Mouse (Mus musculus): ENCODE data around the gene Mpzl1. TPM values are rescaled to one million over a fixed set of nuclear protein-coding genes. Genes with fewer than 3 reads are reported as not detected.
A peak's percentile ranks its signal among the peaks of the same experiment; 100 is the strongest.

Gene Mpzl1
- polyA plus RNA-seq, 1 experiment from 2014 or later, result 157 TPM

DNA sequence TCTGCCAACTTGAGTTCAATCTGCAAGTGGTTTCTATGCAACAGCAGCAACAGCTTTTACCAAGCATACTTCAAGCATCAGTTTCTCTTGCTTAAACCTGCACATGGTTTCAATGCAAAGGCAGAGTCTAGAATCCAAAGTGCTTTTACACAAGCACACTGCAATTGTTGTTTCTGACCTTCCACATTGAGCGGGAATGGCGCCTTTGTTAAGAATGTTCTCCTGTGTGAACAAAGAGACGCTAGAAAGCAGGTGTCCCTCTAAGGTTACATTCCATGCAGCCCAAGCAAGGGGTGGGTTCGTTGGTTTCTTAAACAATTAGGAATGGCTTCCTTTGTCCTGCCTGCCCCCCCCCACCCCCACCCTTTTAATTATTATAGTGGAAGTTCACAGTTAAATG lies 20.4 kb downstream of the Mpzl1 start:
- Histone ChIP-seq H3K4me1 (ENCODE audit: control insufficient read depth, insufficient read depth, low read length) (peaks cover 19% of the 10 kb centered on the region), H3K27me3 (ENCODE audit: control insufficient read depth, insufficient read depth, low read length) (no peaks in the 10 kb centered on the region), H3K9me3 (ENCODE audit: control insufficient read depth, low read length) (no peaks in the 10 kb centered on the region), H3K36me3 (ENCODE audit: control insufficient read depth, insufficient read depth, low read length) (peaks cover 2% of the 10 kb centered on the region; the same call in 1 of the 2 replicates), H3K27ac (ENCODE audit: low read depth, low read length) (no peak overlapping the region), H3K4me3 (ENCODE audit: low read depth, low read length) (no peak overlapping the region), H3K9ac (ENCODE audit: low read length) (no peak overlapping the region), H3K4me2 (ENCODE audit: low read depth) (no peak overlapping the region)
- 84% methylated on average over 4 of the region's 4 CpGs for WGBS
- ATAC-seq (ENCODE audit: insufficient read depth, low FRiP score, low TSS enrichment) (no peak), DNase-seq (ENCODE audit: low spot score) (no peak)

- peaks cover 5% of the 10 kb centered on the region; the same call in 1 of the 2 replicates for H3K36me3 ChIP-seq (ENCODE audit: control insufficient read depth, insufficient read depth, low read length)
- H3K27me3 ChIP-seq (ENCODE audit: control insufficient read depth, insufficient read depth, low read length), result no peaks in the 10 kb centered on the region
- H3K27ac ChIP-seq (ENCODE audit: low read depth, low read length), result no peak overlapping the region
- H3K4me3 ChIP-seq (ENCODE audit: low read depth, low read length), result no peak overlapping the region
- no peak for DNase-seq (ENCODE audit: low spot score)
- peaks cover 12% of the 10 kb centered on the region for H3K4me1 ChIP-seq (ENCODE audit: control insufficient read depth, insufficient read depth, low read length)
- no peak for ATAC-seq (ENCODE audit: insufficient read depth, low FRiP score, low TSS enrichment)
- H3K9me3 ChIP-seq (ENCODE audit: control insufficient read depth, low read length), result no peaks in the 10 kb centered on the region
- WGBS, result 80% methylated on average over 5 of the region's 5 CpGs
- H3K9ac ChIP-seq (ENCODE audit: low read length), result no peak overlapping the region
- H3K4me2 ChIP-seq (ENCODE audit: low read depth), result no peak overlapping the region
Observed at GRCm38 (mm10) chr1:165612714-165613113, 21.6 kb downstream of the Mpzl1 start.

- no peak for ATAC-seq (ENCODE audit: insufficient read depth, low FRiP score, low TSS enrichment)
- H3K27ac ChIP-seq (ENCODE audit: low read depth, low read length), result 0 out of 2 replicates have a peak overlapping the region, but pooled peaks have one; percentile 23
- no peak overlapping the region for H3K9ac ChIP-seq (ENCODE audit: low read length)
Observed at GRCm38 (mm10) chr1:165610321-165610999, 23.9 kb downstream of the Mpzl1 start.

DNA sequence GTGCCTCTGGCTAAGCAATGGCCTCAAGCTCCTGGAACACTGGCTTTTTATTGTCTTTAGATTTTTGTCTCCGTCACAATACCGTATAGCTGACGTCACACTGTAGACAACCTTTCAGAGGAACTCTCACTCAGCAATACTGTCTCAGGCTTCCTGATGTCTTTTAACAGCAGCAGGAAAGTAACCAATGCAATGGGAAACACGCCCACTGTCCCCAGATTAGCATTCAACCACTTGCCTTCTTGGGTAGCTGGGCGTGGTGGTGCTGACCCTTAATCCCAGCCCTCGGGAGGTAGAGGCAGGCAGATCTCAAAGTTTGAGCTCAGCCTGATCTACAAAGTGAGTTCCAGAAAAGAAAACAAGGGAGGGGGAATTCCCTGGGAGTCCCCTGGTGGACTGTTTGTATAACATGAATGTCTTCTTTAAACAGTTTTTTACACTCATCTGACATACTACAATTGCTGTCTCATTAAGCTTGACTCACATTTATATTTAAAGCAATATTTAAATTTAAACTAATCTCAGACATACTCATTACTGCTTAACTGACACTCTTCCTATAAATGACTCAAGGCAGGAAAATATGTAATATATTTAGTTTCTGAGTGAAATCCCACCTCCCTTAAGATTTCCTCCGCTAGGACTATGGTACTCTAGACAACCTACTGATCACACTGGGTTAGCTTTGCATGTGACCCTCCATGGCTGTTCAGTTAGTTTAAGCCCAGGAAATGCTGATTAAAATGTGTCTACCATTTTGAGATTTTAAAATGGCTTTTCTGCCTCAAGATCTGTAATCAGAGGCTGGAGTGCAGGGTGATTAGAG lies 24.6 kb downstream of the Mpzl1 start:
- Histone ChIP-seq H3K27ac (ENCODE audit: low read depth, low read length) (no peak overlapping the region), H3K36me3 (ENCODE audit: control insufficient read depth, insufficient read depth, low read length) (0 out of 2 replicates have a peak, but pooled peaks cover 4% of the 10 kb centered on the region), H3K27me3 (ENCODE audit: control insufficient read depth, insufficient read depth, low read length) (no peaks in the 10 kb centered on the region), H3K9me3 (ENCODE audit: control insufficient read depth, low read length) (no peaks in the 10 kb centered on the region), H3K9ac (ENCODE audit: low read length) (no peak overlapping the region), H3K4me2 (ENCODE audit: low read depth) (no peak overlapping the region), H3K4me3 (ENCODE audit: low read depth, low read length) (no peak overlapping the region), H3K4me1 (ENCODE audit: control insufficient read depth, insufficient read depth, low read length) (peaks cover 9% of the 10 kb centered on the region)
- DNase-seq (ENCODE audit: low spot score) (no peak), ATAC-seq (ENCODE audit: insufficient read depth, low FRiP score, low TSS enrichment) (no peak)
- 65% methylated on average over 7 of the region's 7 CpGs for WGBS

More at GRCm38 (mm10) chr1:165610321-165610999, 23.9 kb downstream of the Mpzl1 start:
- Histone ChIP-seq H3K27me3 (ENCODE audit: control insufficient read depth, insufficient read depth, low read length) (no peaks in the 10 kb centered on the region), H3K4me3 (ENCODE audit: low read depth, low read length) (no peak overlapping the region), H3K9me3 (ENCODE audit: control insufficient read depth, low read length) (no peaks in the 10 kb centered on the region), H3K4me1 (ENCODE audit: control insufficient read depth, insufficient read depth, low read length) (peaks cover 9% of the 10 kb centered on the region), H3K4me2 (ENCODE audit: low read depth) (no peak overlapping the region), H3K36me3 (ENCODE audit: control insufficient read depth, insufficient read depth, low read length) (peaks cover 5% of the 10 kb centered on the region; the same call in 1 of the 2 replicates)
- no peak for DNase-seq (ENCODE audit: low spot score)
- WGBS, result 49% methylated on average over 9 of the region's 9 CpGs

DNA sequence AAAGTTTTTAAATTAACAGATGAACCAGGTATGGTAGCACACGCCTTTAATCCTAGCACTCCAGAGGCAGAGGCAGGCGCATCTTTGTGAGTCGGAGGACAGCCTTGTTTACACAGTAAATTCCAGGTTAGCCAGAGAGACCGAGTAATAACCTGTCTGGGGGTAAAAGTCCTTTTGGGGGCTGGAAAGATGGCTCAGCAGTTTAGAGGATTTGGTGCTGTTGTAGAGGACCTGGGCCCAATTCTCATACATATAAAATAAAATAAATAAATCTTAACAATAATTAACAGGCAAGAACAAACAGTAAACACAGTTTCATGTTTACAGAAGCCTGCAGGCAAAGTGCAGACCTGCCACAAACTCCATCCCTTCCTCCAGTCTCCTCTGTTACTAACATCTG lies 25.4 kb downstream of the Mpzl1 start:
- H3K36me3 ChIP-seq (ENCODE audit: control insufficient read depth, insufficient read depth, low read length), result 0 out of 2 replicates have a peak, but pooled peaks cover 4% of the 10 kb centered on the region
- H3K9ac ChIP-seq (ENCODE audit: low read length), result no peak overlapping the region
- 75% methylated on average over 4 of the region's 4 CpGs for WGBS
- peaks cover 9% of the 10 kb centered on the region for H3K4me1 ChIP-seq (ENCODE audit: control insufficient read depth, insufficient read depth, low read length)
- H3K27me3 ChIP-seq (ENCODE audit: control insufficient read depth, insufficient read depth, low read length), result no peaks in the 10 kb centered on the region
- no peak overlapping the region for H3K4me3 ChIP-seq (ENCODE audit: low read depth, low read length)
- DNase-seq (ENCODE audit: low spot score) (no peak), ATAC-seq (ENCODE audit: insufficient read depth, low FRiP score, low TSS enrichment) (no peak)
- no peaks in the 10 kb centered on the region for H3K9me3 ChIP-seq (ENCODE audit: control insufficient read depth, low read length)
- no peak overlapping the region for H3K4me2 ChIP-seq (ENCODE audit: low read depth)
- no peak overlapping the region for H3K27ac ChIP-seq (ENCODE audit: low read depth, low read length)

DNA sequence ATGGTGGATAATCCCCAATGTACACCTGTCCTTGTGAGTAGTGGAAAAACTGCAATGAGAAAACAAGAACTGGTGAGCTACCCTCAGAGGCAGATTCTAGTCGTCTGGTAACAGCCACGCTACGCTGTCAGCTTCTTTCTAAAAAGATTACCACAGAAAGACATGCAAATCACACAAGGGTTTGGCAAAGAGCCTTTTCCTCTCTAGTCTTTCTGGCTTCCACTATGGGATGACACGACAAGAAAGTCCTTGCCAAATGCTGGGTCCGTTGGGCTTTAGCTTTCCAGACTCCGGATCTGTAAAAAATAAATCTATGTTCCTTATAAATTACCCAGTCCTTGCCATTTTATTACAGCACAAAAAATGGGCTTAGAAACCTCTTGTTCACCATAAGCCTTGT lies 28.6 kb downstream of the Mpzl1 start:
- Histone ChIP-seq H3K36me3 (ENCODE audit: control insufficient read depth, insufficient read depth, low read length) (peaks cover 9% of the 10 kb centered on the region), H3K9me3 (ENCODE audit: control insufficient read depth, low read length) (no peaks in the 10 kb centered on the region), H3K27ac (ENCODE audit: low read depth, low read length) (no peak overlapping the region), H3K4me2 (ENCODE audit: low read depth) (no peak overlapping the region), H3K4me1 (ENCODE audit: control insufficient read depth, insufficient read depth, low read length) (peaks cover 8% of the 10 kb centered on the region), H3K27me3 (ENCODE audit: control insufficient read depth, insufficient read depth, low read length) (no peaks in the 10 kb centered on the region), H3K9ac (ENCODE audit: low read length) (no peak overlapping the region), H3K4me3 (ENCODE audit: low read depth, low read length) (no peak overlapping the region)
- DNase-seq (ENCODE audit: low spot score), result no peak
- WGBS, result 95% methylated on average over 6 of the region's 6 CpGs
- ATAC-seq (ENCODE audit: insufficient read depth, low FRiP score, low TSS enrichment), result no peak

DNA sequence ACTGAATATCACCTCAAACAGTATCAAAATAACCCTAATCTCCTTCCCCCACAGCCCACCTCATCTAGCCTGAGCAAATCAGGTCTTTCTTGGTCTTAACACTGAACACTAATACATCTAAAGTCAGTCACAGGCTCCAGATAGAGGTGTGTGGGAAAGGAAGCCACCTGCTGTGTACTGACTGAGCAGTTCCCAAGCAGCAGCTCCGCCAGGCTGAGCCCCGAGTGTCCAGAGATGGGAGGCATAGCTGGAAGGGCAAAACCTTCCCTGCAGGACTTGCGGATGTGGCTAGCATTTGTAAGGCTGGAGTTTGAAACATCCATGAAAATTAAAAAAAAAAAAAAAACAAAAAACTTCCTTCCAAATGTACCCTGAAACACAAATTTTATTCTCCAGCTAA lies 29.2 kb downstream of the Mpzl1 start:
- Histone ChIP-seq H3K27me3 (ENCODE audit: control insufficient read depth, insufficient read depth, low read length) (no peaks in the 10 kb centered on the region), H3K27ac (ENCODE audit: low read depth, low read length) (no peak overlapping the region), H3K4me1 (ENCODE audit: control insufficient read depth, insufficient read depth, low read length) (peaks cover 4% of the 10 kb centered on the region; the same call in 1 of the 2 replicates), H3K4me2 (ENCODE audit: low read depth) (no peak overlapping the region), H3K4me3 (ENCODE audit: low read depth, low read length) (no peak overlapping the region), H3K9ac (ENCODE audit: low read length) (no peak overlapping the region), H3K36me3 (ENCODE audit: control insufficient read depth, insufficient read depth, low read length) (peaks cover 9% of the 10 kb centered on the region), H3K9me3 (ENCODE audit: control insufficient read depth, low read length) (no peaks in the 10 kb centered on the region)
- ATAC-seq (ENCODE audit: insufficient read depth, low FRiP score, low TSS enrichment) (no peak), DNase-seq (ENCODE audit: low spot score) (no peak)
- 89% methylated on average over 3 of the region's 3 CpGs for WGBS

DNA sequence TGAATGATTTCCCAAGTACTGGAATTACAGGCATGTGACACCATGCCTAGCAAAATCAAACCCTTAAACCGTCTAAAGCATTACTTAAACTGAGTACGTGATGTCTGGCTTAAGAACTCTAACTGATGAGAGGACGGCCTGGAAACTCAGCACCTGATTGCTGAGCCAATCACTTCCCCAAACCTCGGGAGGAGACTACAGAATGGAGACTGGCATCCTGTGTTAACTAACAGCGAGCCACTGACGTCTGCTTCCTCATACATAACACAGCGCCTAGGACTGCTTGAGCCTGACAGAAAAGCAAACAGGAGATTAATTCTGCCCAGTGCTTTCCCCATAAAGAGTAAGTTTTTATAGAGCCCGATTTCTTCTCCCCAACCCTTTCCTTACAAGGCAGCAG lies 30.1 kb downstream of the Mpzl1 start:
- no peak for ATAC-seq (ENCODE audit: insufficient read depth, low FRiP score, low TSS enrichment)
- Histone ChIP-seq H3K36me3 (ENCODE audit: control insufficient read depth, insufficient read depth, low read length) (peaks cover 9% of the 10 kb centered on the region), H3K4me1 (ENCODE audit: control insufficient read depth, insufficient read depth, low read length) (no peaks in the 10 kb centered on the region; the same call in 1 of the 2 replicates), H3K4me3 (ENCODE audit: low read depth, low read length) (no peak overlapping the region), H3K9ac (ENCODE audit: low read length) (no peak overlapping the region), H3K27ac (ENCODE audit: low read depth, low read length) (no peak overlapping the region), H3K9me3 (ENCODE audit: control insufficient read depth, low read length) (no peaks in the 10 kb centered on the region), H3K27me3 (ENCODE audit: control insufficient read depth, insufficient read depth, low read length) (no peaks in the 10 kb centered on the region), H3K4me2 (ENCODE audit: low read depth) (no peak overlapping the region)
- 91% methylated on average over 8 of the region's 8 CpGs for WGBS
- no peak for DNase-seq (ENCODE audit: low spot score)

Measured in neural tube, embryonic 11.5 days (tissue).